Comparison of ENCODE assay signal across 7 mouse cellular contexts in genomic region chr10:40258976-40259375, GRCm38 (mm10). TPM values are rescaled to one million over a fixed set of nuclear protein-coding genes. Genes with fewer than 3 reads are reported as not detected.
DNase-seq lines count a peak whose midpoint lies in the region; ATAC-seq and TF ChIP-seq lines count a peak whose summit lies in the region.

No protein-coding gene starts in this region.

- H3K27me3 ChIP-seq in G1E (ENCODE audit: insufficient read depth, low read length) = no peaks in the 10 kb centered on the region
- H3K27me3 ChIP-seq in embryonic facial prominence, embryonic 13.5 days = no peaks in the 10 kb centered on the region

- H3K4me2 ChIP-seq in embryonic facial prominence, embryonic 13.5 days = peak overlapping the region; percentile 65

- TF ChIP-seq CTCF in G1E (IDR thresholded peaks at IDR 0.05; ENCODE audit: low read depth, low read length) = peak; percentile 17; the same call in 1 of the 2 replicates

- H3K4me1 ChIP-seq in G1E (ENCODE audit: insufficient read depth, low read depth, low read length) = peaks cover 28% of the 10 kb centered on the region
- H3K4me1 ChIP-seq in embryonic facial prominence, embryonic 13.5 days = peaks cover 16% of the 10 kb centered on the region

- no peak overlapping the region for H3K9ac ChIP-seq in embryonic facial prominence, embryonic 13.5 days

- H3K36me3 ChIP-seq in G1E (replicated peaks) = peaks cover 20% of the 10 kb centered on the region
- peaks cover 13% of the 10 kb centered on the region for H3K36me3 ChIP-seq in embryonic facial prominence, embryonic 13.5 days

- no peak for ATAC-seq in G1E (ENCODE audit: extremely low read depth, insufficient number of reproducible peaks, low FRiP score, poor library complexity, severe bottlenecking)
- no peak for ATAC-seq in embryonic facial prominence, embryonic 13.5 days (ENCODE audit: insufficient number of reproducible peaks, insufficient read depth, low FRiP score, low TSS enrichment, low read depth)

- H3K4me3 ChIP-seq in G1E (ENCODE audit: low read depth, low read length) = no peak overlapping the region; the same call in 1 of the 2 replicates
- no peak overlapping the region for H3K4me3 ChIP-seq in embryonic facial prominence, embryonic 13.5 days

- no peaks in the 10 kb centered on the region for H3K9me3 ChIP-seq in G1E (replicated peaks)
- H3K9me3 ChIP-seq in embryonic facial prominence, embryonic 13.5 days = no peaks in the 10 kb centered on the region

- H3K27ac ChIP-seq in embryonic facial prominence, embryonic 13.5 days = peak overlapping the region; percentile 96

- WGBS in embryonic facial prominence, embryonic 13.5 days = 3% methylated on average over 5 of the region's 5 CpGs
- WGBS in large intestine, adult 2 months = 0% methylated on average over 5 of the region's 5 CpGs

- DNase-seq in CD4-positive helper T cell, adult 2 months (ENCODE audit: low read depth, low spot score) = peak; percentile 78
- no peak for DNase-seq in G1E (ENCODE audit: low spot score)
- DNase-seq in heart, postnatal 4 days = peak; percentile 55
- DNase-seq in large intestine, adult 2 months (ENCODE audit: low read depth, low spot score) = peak; percentile 44
- peak; percentile 73 for DNase-seq in lung, postnatal 10 days
- DNase-seq in skeletal muscle tissue, adult 2 months (ENCODE audit: low read depth, low spot score) = peak; percentile 67

RNA-seq across cellular contexts. Expression of gene Gtf3c6, which starts 1.1 kb away (rescaled TPM):
- total RNA-seq in G1E (2014; fragmentation: Nextera tagmentation) (22.1 and 22.5 TPM in 2 replicates), G1E (2017) (40.5 and 48.1 TPM in 2 replicates)
- polyA plus RNA-seq in G1E (2012) = 8.9 and 13.1 TPM in 2 replicates
- polyA plus RNA-seq in embryonic facial prominence, embryonic 13.5 days (2015; fragmentation: Nextera tagmentation; extraction: Ambion mirVana) = 109 and 127 TPM in 2 replicates
- 10 to 100 TPM; 31.0 to 33.7 TPM for total RNA-seq in heart, postnatal 4 days (2021)
- polyA plus RNA-seq in large intestine, adult 2 months (2012; rRNA removed) = 6.4 and 8.0 TPM in 2 replicates

RNA-seq across cellular contexts. Expression of gene Rpf2, which starts 12.1 kb away (rescaled TPM):
- total RNA-seq in G1E (2014; fragmentation: Nextera tagmentation) (67.0 and 70.7 TPM in 2 replicates), G1E (2017) (124 and 178 TPM in 2 replicates)
- polyA plus RNA-seq in G1E (2012) = 6.0 and 6.5 TPM in 2 replicates
- polyA plus RNA-seq in embryonic facial prominence, embryonic 13.5 days (2015; fragmentation: Nextera tagmentation; extraction: Ambion mirVana) = 68.7 and 70.3 TPM in 2 replicates
- total RNA-seq in heart, postnatal 4 days (2021) = 10 to 100 TPM; 14.6 to 20.2 TPM
- polyA plus RNA-seq in large intestine, adult 2 months (2012; rRNA removed) = 3.0 and 3.6 TPM in 2 replicates

RNA-seq across cellular contexts. Expression of gene Amd1, which starts 43.0 kb away (rescaled TPM):
- total RNA-seq in G1E (2014; fragmentation: Nextera tagmentation) = 198 and 202 TPM in 2 replicates
- 164 and 183 TPM in 2 replicates for total RNA-seq in G1E (2017)
- 4.2 and 7.7 TPM in 2 replicates for polyA plus RNA-seq in G1E (2012)
- 53.7 and 61.7 TPM in 2 replicates for polyA plus RNA-seq in embryonic facial prominence, embryonic 13.5 days (2015; fragmentation: Nextera tagmentation; extraction: Ambion mirVana)
- total RNA-seq in heart, postnatal 4 days (2021) = 10 to 100 TPM; 31.0 to 32.1 TPM
- 12.5 and 14.4 TPM in 2 replicates for polyA plus RNA-seq in large intestine, adult 2 months (2012; rRNA removed)
